Mouse (Mus musculus): ENCODE data around the gene Emsy. TPM values are rescaled to one million over a fixed set of nuclear protein-coding genes. Genes with fewer than 3 reads are reported as not detected.

The Emsy gene
- polyA plus RNA-seq, 1 experiment = 22.8 TPM

- H3K4me1 ChIP-seq (ENCODE audit: control insufficient read depth, insufficient read depth, insufficient read length, low read length) = no peaks in the 10 kb centered on the region
- no peak overlapping the region for H3K27ac ChIP-seq (replicated peaks; ENCODE audit: low read depth, low read length)
- no peak overlapping the region for H3K4me3 ChIP-seq (ENCODE audit: insufficient read depth, low read depth, low read length)
Observed at GRCm38 (mm10) chr7:98680691-98681090, 24.1 kb upstream of the Emsy start.

GRCm38 (mm10) chr7:98678441-98678840 lies 21.9 kb upstream of the Emsy start:
- Histone ChIP-seq H3K4me3 (ENCODE audit: insufficient read depth, low read depth, low read length) (0 out of 2 replicates have a peak overlapping the region, but pooled peaks have one; percentile 3), H3K27ac (replicated peaks; ENCODE audit: low read depth, low read length) (no peak overlapping the region), H3K4me1 (ENCODE audit: control insufficient read depth, insufficient read depth, insufficient read length, low read length) (no peaks in the 10 kb centered on the region)

DNA sequence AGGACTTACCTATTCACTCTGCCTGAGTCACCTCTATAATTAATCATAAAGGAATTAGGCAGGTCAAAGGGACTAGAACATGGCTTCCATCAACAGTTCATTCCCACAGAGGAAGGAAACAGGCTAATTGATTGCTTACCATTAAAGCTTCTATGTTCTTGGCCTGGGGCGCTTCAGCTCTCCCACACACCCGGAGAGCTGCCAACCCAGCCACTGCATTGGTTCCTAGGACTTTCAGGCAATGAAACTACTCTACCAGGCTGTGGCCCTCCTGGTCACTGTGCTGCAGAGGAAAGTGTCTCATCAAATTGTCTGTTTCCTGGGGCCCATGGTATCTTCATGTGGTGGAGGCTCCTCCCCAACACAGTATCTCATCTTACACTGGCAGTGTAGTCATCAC lies 20.9 kb upstream of the Emsy start:
- Histone ChIP-seq H3K4me1 (ENCODE audit: control insufficient read depth, insufficient read depth, insufficient read length, low read length) (no peaks in the 10 kb centered on the region), H3K27ac (replicated peaks; ENCODE audit: low read depth, low read length) (no peak overlapping the region), H3K4me3 (ENCODE audit: insufficient read depth, low read depth, low read length) (no peak overlapping the region)

GRCm38 (mm10) chr7:98674344-98674743 lies 17.8 kb upstream of the Emsy start:
- Histone ChIP-seq H3K4me1 (ENCODE audit: control insufficient read depth, insufficient read depth, insufficient read length, low read length) (0 out of 2 replicates have a peak, but pooled peaks cover 2% of the 10 kb centered on the region), H3K4me3 (ENCODE audit: insufficient read depth, low read depth, low read length) (no peak overlapping the region), H3K27ac (replicated peaks; ENCODE audit: low read depth, low read length) (no peak overlapping the region)

- peaks cover 5% of the 10 kb centered on the region; the same call in 1 of the 2 replicates for H3K4me1 ChIP-seq (ENCODE audit: control insufficient read depth, insufficient read depth, insufficient read length, low read length)
- peak overlapping the region; percentile 65 for H3K27ac ChIP-seq (replicated peaks; ENCODE audit: low read depth, low read length)
- no peak overlapping the region for H3K4me3 ChIP-seq (ENCODE audit: insufficient read depth, low read depth, low read length)
Observed at GRCm38 (mm10) chr7:98672241-98672955, 15.8 kb upstream of the Emsy start.

DNA sequence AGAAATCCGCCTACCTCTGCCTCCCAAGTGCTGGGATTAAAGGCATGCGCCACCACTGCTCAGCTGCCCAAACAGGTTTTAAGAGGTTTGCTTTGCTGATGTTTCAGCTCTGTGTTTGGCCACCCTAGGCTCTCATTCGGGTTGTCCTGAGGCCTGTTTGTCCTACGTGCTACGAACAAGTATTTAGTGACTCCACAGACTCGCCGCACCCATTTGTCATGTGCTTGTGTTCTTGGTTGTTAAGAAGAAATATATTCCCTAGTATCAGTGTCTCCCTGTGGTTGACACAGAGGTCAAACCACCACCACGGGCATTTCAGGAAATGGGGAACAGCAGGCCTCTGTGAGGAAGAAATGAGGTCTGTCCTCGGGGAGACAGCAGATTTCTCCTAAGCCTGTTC lies 14.8 kb upstream of the Emsy start:
- H3K4me1 ChIP-seq (ENCODE audit: control insufficient read depth, insufficient read depth, insufficient read length, low read length) = peaks cover 5% of the 10 kb centered on the region; the same call in 1 of the 2 replicates
- peak overlapping the region; percentile 65; the same call in 1 of the 2 replicates for H3K27ac ChIP-seq (replicated peaks; ENCODE audit: low read depth, low read length)
- no peak overlapping the region for H3K4me3 ChIP-seq (ENCODE audit: insufficient read depth, low read depth, low read length)

- no peak overlapping the region for H3K27ac ChIP-seq (replicated peaks; ENCODE audit: low read depth, low read length)
- H3K4me1 ChIP-seq (ENCODE audit: control insufficient read depth, insufficient read depth, insufficient read length, low read length) = peaks cover 5% of the 10 kb centered on the region; the same call in 1 of the 2 replicates
- no peak overlapping the region for H3K4me3 ChIP-seq (ENCODE audit: insufficient read depth, low read depth, low read length)
Observed at GRCm38 (mm10) chr7:98670831-98671230, 14.2 kb upstream of the Emsy start.

GRCm38 (mm10) chr7:98667956-98668746 lies 11.6 kb upstream of the Emsy start:
- no peak overlapping the region for H3K4me3 ChIP-seq (ENCODE audit: insufficient read depth, low read depth, low read length)
- no peak overlapping the region for H3K27ac ChIP-seq (replicated peaks; ENCODE audit: low read depth, low read length)
- peaks cover 7% of the 10 kb centered on the region for H3K4me1 ChIP-seq (ENCODE audit: control insufficient read depth, insufficient read depth, insufficient read length, low read length)

- H3K27ac ChIP-seq (replicated peaks; ENCODE audit: low read depth, low read length) = no peak overlapping the region
- peaks cover 5% of the 10 kb centered on the region for H3K4me1 ChIP-seq (ENCODE audit: control insufficient read depth, insufficient read depth, insufficient read length, low read length)
- H3K4me3 ChIP-seq (ENCODE audit: insufficient read depth, low read depth, low read length) = no peak overlapping the region
Observed at GRCm38 (mm10) chr7:98665726-98666125, 9.1 kb upstream of the Emsy start.

- no peak overlapping the region for H3K4me3 ChIP-seq (ENCODE audit: insufficient read depth, low read depth, low read length)
- no peak overlapping the region for H3K27ac ChIP-seq (replicated peaks; ENCODE audit: low read depth, low read length)
- peaks cover 5% of the 10 kb centered on the region for H3K4me1 ChIP-seq (ENCODE audit: control insufficient read depth, insufficient read depth, insufficient read length, low read length)
Observed at GRCm38 (mm10) chr7:98665166-98665565, 8.6 kb upstream of the Emsy start.

GRCm38 (mm10) chr7:98655681-98656530 lies 677 bp downstream of the Emsy start:
- Histone ChIP-seq H3K4me3 (ENCODE audit: insufficient read depth, low read depth, low read length) (peak overlapping the region; percentile 84), H3K27ac (replicated peaks; ENCODE audit: low read depth, low read length) (peak overlapping the region; percentile 66), H3K4me1 (ENCODE audit: control insufficient read depth, insufficient read depth, insufficient read length, low read length) (peaks cover 2% of the 10 kb centered on the region; the same call in 1 of the 2 replicates)

GRCm38 (mm10) chr7:98651651-98652050 lies 4.9 kb downstream of the Emsy start:
- Histone ChIP-seq H3K4me1 (ENCODE audit: control insufficient read depth, insufficient read depth, insufficient read length, low read length) (no peaks in the 10 kb centered on the region), H3K27ac (replicated peaks; ENCODE audit: low read depth, low read length) (no peak overlapping the region), H3K4me3 (ENCODE audit: insufficient read depth, low read depth, low read length) (no peak overlapping the region)

DNA sequence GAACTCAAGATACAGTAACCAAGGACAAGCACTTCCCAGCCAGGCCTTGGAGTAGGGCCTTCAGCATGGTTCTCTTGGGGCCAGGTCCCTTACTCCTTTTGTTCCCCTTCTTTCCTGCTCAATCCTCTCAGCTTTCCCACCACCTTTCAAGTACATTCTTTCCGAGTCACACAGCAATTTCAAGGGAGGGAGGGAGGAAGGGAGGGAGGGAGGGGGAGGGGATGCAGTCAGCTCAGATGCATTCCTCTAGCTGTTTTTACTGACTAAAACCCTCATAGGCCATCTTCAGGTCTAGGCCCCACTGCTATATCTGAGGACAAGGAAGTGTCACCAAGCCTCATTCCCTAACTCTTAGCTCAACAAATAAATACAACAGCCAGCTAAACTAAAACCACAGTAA lies 12.3 kb downstream of the Emsy start:
- Histone ChIP-seq H3K27ac (replicated peaks; ENCODE audit: low read depth, low read length) (no peak overlapping the region), H3K4me1 (ENCODE audit: control insufficient read depth, insufficient read depth, insufficient read length, low read length) (no peaks in the 10 kb centered on the region), H3K4me3 (ENCODE audit: insufficient read depth, low read depth, low read length) (no peak overlapping the region)

DNA sequence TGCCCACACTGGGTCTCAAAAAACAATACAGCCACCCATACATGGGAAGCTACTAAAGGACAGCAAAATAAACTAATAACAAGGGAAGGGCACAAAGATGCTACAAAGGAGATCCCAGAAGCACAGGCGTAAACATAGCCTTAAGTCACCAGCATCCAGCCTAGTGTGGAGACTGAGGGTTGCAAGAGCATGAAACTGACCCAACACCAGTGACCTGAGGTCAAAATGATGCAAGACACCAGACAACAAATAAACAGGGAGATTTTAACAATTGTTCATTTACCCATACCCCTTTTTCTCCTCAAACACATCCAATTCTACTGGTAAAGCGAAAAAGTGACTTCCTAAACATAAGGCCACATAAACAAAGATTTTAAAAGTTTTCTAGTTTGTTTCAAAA lies 20.0 kb downstream of the Emsy start:
- H3K27ac ChIP-seq (replicated peaks; ENCODE audit: low read depth, low read length) = no peak overlapping the region
- no peaks in the 10 kb centered on the region for H3K4me1 ChIP-seq (ENCODE audit: control insufficient read depth, insufficient read depth, insufficient read length, low read length)
- no peak overlapping the region for H3K4me3 ChIP-seq (ENCODE audit: insufficient read depth, low read depth, low read length)

DNA sequence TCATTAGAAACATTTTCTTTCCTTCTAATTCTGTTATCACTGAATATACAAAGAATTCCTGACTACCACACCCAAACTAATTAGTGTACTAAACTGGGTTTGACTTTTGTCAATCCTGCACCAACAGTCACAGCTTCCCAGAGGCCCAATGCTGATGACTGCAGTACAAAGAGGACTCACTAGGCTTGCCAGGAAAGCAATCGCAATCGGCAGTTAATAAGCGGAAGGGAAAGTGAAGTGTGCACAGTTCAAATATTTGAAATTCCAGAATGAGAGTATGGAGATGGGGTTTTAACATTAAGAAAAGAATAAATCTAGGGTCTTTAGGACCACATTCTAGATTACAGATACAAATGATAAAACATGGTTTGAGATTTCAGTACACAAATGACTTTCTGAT lies 23.6 kb downstream of the Emsy start:
- Histone ChIP-seq H3K4me1 (ENCODE audit: control insufficient read depth, insufficient read depth, insufficient read length, low read length) (no peaks in the 10 kb centered on the region), H3K4me3 (ENCODE audit: insufficient read depth, low read depth, low read length) (no peak overlapping the region), H3K27ac (replicated peaks; ENCODE audit: low read depth, low read length) (no peak overlapping the region)
